Mouse (Mus musculus): ENCODE measurements around the gene Rprml. TPM values are rescaled to one million over a fixed set of nuclear protein-coding genes. Genes with fewer than 3 reads are reported as not detected.

Rprml gene
- total and polyA plus RNA-seq, 3 experiments = not detected

DNA sequence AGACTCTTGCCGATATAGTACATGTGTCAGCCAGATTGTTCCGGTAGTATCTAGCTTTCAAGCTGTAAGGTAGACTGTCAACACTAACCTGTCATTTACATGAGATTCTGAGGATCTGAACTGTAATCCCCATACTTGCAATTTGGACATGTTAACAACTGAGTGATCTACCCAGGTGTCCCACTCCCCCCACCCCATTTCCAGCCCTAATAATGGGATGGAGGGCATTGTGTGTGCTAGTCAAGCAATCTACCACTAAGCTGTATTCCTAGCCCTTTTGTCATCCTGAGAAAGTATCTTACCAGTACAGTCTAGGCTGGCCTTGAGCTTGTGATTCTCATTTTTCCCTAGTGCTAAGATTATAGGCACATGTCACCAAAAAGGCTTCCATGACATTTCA, 38.6 kb upstream of the Rprml start:
- Histone ChIP-seq H3K4me1 (ENCODE audit: control insufficient read depth in 1 of 2, insufficient read depth in 2 of 2, low read length in 2 of 2) (no peaks in the 10 kb centered on the region), H3K4me3 (ENCODE audit: control insufficient read depth in 1 of 2, insufficient read depth in 1 of 2, low read depth in 2 of 2, low read length in 2 of 2) (no peak overlapping the region), H3K27ac (ENCODE audit: control insufficient read depth, low read depth, low read length) (no peak overlapping the region), H3K27me3 (ENCODE audit: control insufficient read depth in 1 of 2, insufficient read depth in 2 of 2, low read length in 2 of 2) (peaks cover 4 to 10% of the 10 kb centered on the region in 2 experiments), H3K79me2 (ENCODE audit: control insufficient read depth, insufficient read depth, low read length, poor library complexity) (no peaks in the 10 kb centered on the region), H3K36me3 (ENCODE audit: control insufficient read depth in 1 of 2, insufficient read depth in 2 of 2, low read length in 2 of 2) (no peaks in the 10 kb centered on the region), H3K9me3 (replicated peaks; ENCODE audit: insufficient read depth, low read length) (no peaks in the 10 kb centered on the region), H3K9ac (ENCODE audit: control insufficient read depth, low read depth, low read length, poor library complexity, severe bottlenecking) (no peak overlapping the region)
- no peak for DNase-seq (ENCODE audit: low read depth, low spot score)
- TF ChIP-seq MAZ (IDR thresholded peaks at IDR 0.05; ENCODE audit: low read depth, low read length) (no peak), TCF12 (IDR thresholded peaks at IDR 0.05; ENCODE audit: low read depth, low read length) (no peak), JUND (IDR thresholded peaks at IDR 0.05; ENCODE audit: low read depth, low read length) (no peak), NRF1 (IDR thresholded peaks at IDR 0.05; ENCODE audit: insufficient read depth, low read depth, low read length, poor library complexity, severe bottlenecking) (no peak), POLR2A (IDR thresholded peaks at IDR 0.05; ENCODE audit: control insufficient read depth in 1 of 2, insufficient read depth in 1 of 2, low read depth in 1 of 2, low read length in 2 of 2, poor library complexity in 1 of 2) (no peak), POLR2AphosphoS5 (IDR thresholded peaks at IDR 0.05; ENCODE audit: borderline replicate concordance, low read depth, low read length) (no peak), GABPA (IDR thresholded peaks at IDR 0.05; ENCODE audit: low read depth, low read length) (no peak), MEF2A (IDR thresholded peaks at IDR 0.05; ENCODE audit: extremely low read depth, insufficient replicate concordance, low read depth, low read length, poor library complexity, severe bottlenecking) (no peak), CHD1 (IDR thresholded peaks at IDR 0.05; ENCODE audit: low read depth, low read length) (no peak), MAX (IDR thresholded peaks at IDR 0.05; ENCODE audit: low read length) (no peak), RCOR1 (IDR thresholded peaks at IDR 0.05; ENCODE audit: low read depth, low read length) (no peak), ZC3H11A (IDR thresholded peaks at IDR 0.05; ENCODE audit: low read depth, low read length) (no peak), CHD2 (IDR thresholded peaks at IDR 0.05; ENCODE audit: low read length) (no peak), ETS1 (IDR thresholded peaks at IDR 0.05; ENCODE audit: low read depth, low read length) (no peak), POLR2AphosphoS2 (IDR thresholded peaks at IDR 0.05; ENCODE audit: low read length) (no peak), GATA1 (IDR thresholded peaks at IDR 0.05; ENCODE audit: low read depth, low read length) (no peak), ELF1 (IDR thresholded peaks at IDR 0.05; ENCODE audit: low read depth, low read length) (no peak), EP300 (IDR thresholded peaks at IDR 0.05; ENCODE audit: low read depth in 1 of 2, low read length in 2 of 2) (no peak)

DNA sequence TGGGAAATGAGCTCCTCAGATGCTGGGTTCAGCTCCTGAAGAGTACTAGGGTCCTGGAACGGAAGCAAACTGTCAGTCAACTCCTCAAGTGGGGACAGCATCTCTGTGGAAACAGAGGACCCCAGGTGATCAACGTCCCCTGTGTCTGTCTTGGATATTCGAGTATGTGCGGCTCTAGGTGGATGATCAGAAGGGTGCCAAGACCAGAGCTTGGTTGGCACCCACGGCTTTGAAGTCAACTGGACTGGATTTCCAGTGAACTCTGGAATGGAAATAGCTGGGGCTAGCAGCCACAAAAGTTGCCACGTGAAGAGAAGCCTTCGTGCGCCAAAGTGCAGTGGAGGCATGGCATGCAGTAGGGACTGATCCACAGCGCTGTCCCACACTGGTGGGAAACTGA, 28.3 kb upstream of the Rprml start, which contains the start of gene Gm884:
Gm884 (minus strand) TSS at position 101 of the 400 bp plus-strand sequence.
- Histone ChIP-seq H3K4me1 (ENCODE audit: control insufficient read depth in 1 of 2, insufficient read depth in 2 of 2, low read length in 2 of 2) (no peaks in the 10 kb centered on the region), H3K36me3 (ENCODE audit: control insufficient read depth in 1 of 2, insufficient read depth in 2 of 2, low read length in 2 of 2) (no peaks in the 10 kb centered on the region), H3K27ac (ENCODE audit: control insufficient read depth, low read depth, low read length) (no peak within 1 kb of the TSS), H3K4me3 (ENCODE audit: control insufficient read depth in 1 of 2, insufficient read depth in 1 of 2, low read depth in 2 of 2, low read length in 2 of 2) (no peak within 1 kb of the TSS), H3K27me3 (ENCODE audit: control insufficient read depth in 1 of 2, insufficient read depth in 2 of 2, low read length in 2 of 2) (peaks cover 10 to 22% of the 10 kb centered on the region in 2 experiments), H3K79me2 (ENCODE audit: control insufficient read depth, insufficient read depth, low read length, poor library complexity) (no peaks in the 10 kb centered on the region), H3K9me3 (replicated peaks; ENCODE audit: insufficient read depth, low read length) (no peaks in the 10 kb centered on the region), H3K9ac (ENCODE audit: control insufficient read depth, low read depth, low read length, poor library complexity, severe bottlenecking) (no peak within 1 kb of the TSS)
- DNase-seq (ENCODE audit: low read depth, low spot score) = no peak
- TF ChIP-seq ZNF384 (IDR thresholded peaks at IDR 0.05; ENCODE audit: low read depth, low read length) = no peak
- TF ChIP-seq GABPA (IDR thresholded peaks at IDR 0.05; ENCODE audit: low read depth, low read length) = no peak
- no peak for TF ChIP-seq HCFC1 (IDR thresholded peaks at IDR 0.05; ENCODE audit: low read depth, low read length)

All from MEL (cell line).